Mouse (Mus musculus) stomach, postnatal 0 days (tissue): ENCODE results near the gene Zfp58. TPM values are rescaled to one million over a fixed set of nuclear protein-coding genes. Genes with fewer than 3 reads are reported as not detected.

Source experiments
- ATAC-seq: fragments of 200-750 bp; cut with Nextera tagmentation; 2 replicates; pipeline ENCODE4 v1.8.0; 2017; ENCODE audit not compliant: low FRiP score, low TSS enrichment
- DNase-seq: peaks from one replicate; pipeline ENCODE4 v3.0.0-alpha.2; 2016; ENCODE audit warnings: low spot score
- H3K27ac ChIP-seq: fragments of 300-500 bp; sonication (generic); replicated peaks from 2 replicates; pipeline ENCODE4 v1.5.1; 2014; ENCODE audit warnings: mild to moderate bottlenecking, control low read depth
- H3K27me3 ChIP-seq: fragments of 300-500 bp; sonication (generic); 2 replicates; pipeline ENCODE4 v1.6.1; 2014; ENCODE audit warnings: low read length; ENCODE audit not compliant: control insufficient read depth, insufficient read depth
- H3K36me3 ChIP-seq: fragments of 300-500 bp; sonication (generic); 2 replicates; pipeline ENCODE4 v1.6.1; 2014; ENCODE audit warnings: low read length, mixed read lengths; ENCODE audit not compliant: control insufficient read depth, insufficient read depth
- H3K4me1 ChIP-seq: fragments of 300-500 bp; sonication (generic); replicated peaks from 2 replicates; pipeline ENCODE4 v1.6.1; 2014; ENCODE audit warnings: antibody characterized with exemption; ENCODE audit not compliant: control insufficient read depth, insufficient read depth
- H3K4me2 ChIP-seq: fragments of 300-500 bp; sonication (generic); replicated peaks from 2 replicates; pipeline ENCODE4 v1.6.1; 2014; ENCODE audit warnings: low read depth, mild to moderate bottlenecking, control low read depth, moderate library complexity
- H3K4me3 ChIP-seq: fragments of 300-500 bp; sonication (generic); 2 replicates; pipeline ENCODE4 v1.5.1; 2014; ENCODE audit warnings: low read depth, low read length, control low read depth
- H3K9ac ChIP-seq: fragments of 300-500 bp; sonication (generic); 2 replicates; pipeline ENCODE4 v1.6.1; 2014; ENCODE audit warnings: mild to moderate bottlenecking, low read length, control low read depth, mixed read lengths
- H3K9me3 ChIP-seq: fragments of 300-500 bp; sonication (generic); 2 replicates; pipeline ENCODE4 v1.6.1; 2016; ENCODE audit warnings: low read length; ENCODE audit not compliant: control insufficient read depth
- CTCF ChIP-seq: IDR thresholded peaks from 2 replicates; pipeline ENCODE4 v1.5.1; 2016; ENCODE audit warnings: antibody characterized with exemption, low read depth, mild to moderate bottlenecking, moderate library complexity
- EP300 ChIP-seq: optimal IDR thresholded peaks from 2 replicates; pipeline ENCODE3; 2016; ENCODE audit warnings: antibody characterized with exemption
- WGBS: fragments of 180-500 bp; shearing (Covaris S2); extraction: QIAGEN DNeasy Blood & Tissue Kit; methylation state at CpG from one replicate; pipeline ENCODE4 v1.1.7; 2014; 5-methylcytosine and 5-hydroxymethylcytosine counted together
- polyA plus RNA-seq: library from polyadenylated mRNA; unstranded; fragments of >200 nt; fragmentation: Nextera tagmentation; extraction: Ambion mirVana; gene quantifications from 2 replicates; pipeline ENCODE4 v1.2.1, GENCODE M21; 2015

Zfp58 gene
- polyA plus RNA-seq, 1 experiment from 2014 or later = 5.6 TPM

GRCm38 (mm10) chr13:67452021-67452309, 48.4 kb downstream of the Zfp58 start:
- H3K27me3 ChIP-seq = no peaks in the 10 kb centered on the region
- peak overlapping the region; percentile 54 for H3K4me3 ChIP-seq
- H3K9ac ChIP-seq = peak overlapping the region; percentile 9; the same call in 1 of the 2 replicates
- DNase-seq = no peak
- no peaks in the 10 kb centered on the region for H3K9me3 ChIP-seq
- no peaks in the 10 kb centered on the region for H3K4me1 ChIP-seq
- peak overlapping the region; percentile 69 for H3K4me2 ChIP-seq
- TF ChIP-seq CTCF (no peak), EP300 (no peak)
- peak; percentile 14; the same call in 1 of the 2 replicates for ATAC-seq
- no peak overlapping the region for H3K27ac ChIP-seq
- WGBS = 4% methylated on average over 3 of the region's 3 CpGs
- no peaks in the 10 kb centered on the region for H3K36me3 ChIP-seq

- Histone ChIP-seq H3K9me3 (no peaks in the 10 kb centered on the region), H3K36me3 (peaks cover 3% of the 10 kb centered on the region; the same call in 1 of the 2 replicates), H3K27ac (peak within 1 kb of the TSS; percentile 67), H3K4me3 (peak within 1 kb of the TSS; percentile 54), H3K4me1 (no peaks in the 10 kb centered on the region), H3K9ac (peak within 1 kb of the TSS; percentile 59), H3K4me2 (peak within 1 kb of the TSS; percentile 69), H3K27me3 (no peaks in the 10 kb centered on the region)
- no peak for TF ChIP-seq CTCF
- no peak for TF ChIP-seq EP300
- peak; percentile 83 for DNase-seq
- WGBS = under 1% methylated on average over 20 of the region's 20 CpGs
- ATAC-seq = peak; percentile 98
Observed at GRCm38 (mm10) chr13:67451172-67452020, 49.0 kb downstream of the Zfp58 start, which contains the start of gene Zfp874a. Zfp874a (minus strand) TSS chr13:67451624.

Other genes with a start within 250 kb of the Zfp58 start
- gene Zfp458, start 222.1 kb downstream of the Zfp58 start, polyA plus RNA-seq = 0.64 and 0.68 TPM in 2 replicates
- 0.58 and 0.70 TPM in 2 replicates for gene Zfp457, start 194.1 kb downstream of the Zfp58 start, polyA plus RNA-seq
- 1.1 and 1.2 TPM in 2 replicates for gene Zfp595, start 168.0 kb downstream of the Zfp58 start, polyA plus RNA-seq
- not detected in 2 replicates for gene Gm28044, start 140.0 kb downstream of the Zfp58 start, polyA plus RNA-seq
- gene Zfp953, start 139.9 kb downstream of the Zfp58 start, polyA plus RNA-seq = 0.61 and 0.63 TPM in 2 replicates
- gene Gm28041, start 124.8 kb downstream of the Zfp58 start, polyA plus RNA-seq = 0.44 and 0.47 TPM in 2 replicates
- gene Zfp456, start 124.7 kb downstream of the Zfp58 start, polyA plus RNA-seq = 0.97 and 1.0 TPM in 2 replicates
- gene Zfp429, start 100.7 kb downstream of the Zfp58 start, polyA plus RNA-seq = 4.1 and 4.8 TPM in 2 replicates
- gene Zfp459, start 79.1 kb downstream of the Zfp58 start, polyA plus RNA-seq = 1.3 and 1.5 TPM in 2 replicates
- 4.6 and 4.7 TPM in 2 replicates for gene Zfp874a, start 48.9 kb downstream of the Zfp58 start, polyA plus RNA-seq
- 1.9 and 2.4 TPM in 2 replicates for gene Zfp874b, start 16.3 kb downstream of the Zfp58 start, polyA plus RNA-seq
- gene Gm26965, start 25.6 kb upstream of the Zfp58 start, polyA plus RNA-seq = not detected in 2 replicates
- 27.4 and 29.3 TPM in 2 replicates for gene Zfp87, start 25.6 kb upstream of the Zfp58 start, polyA plus RNA-seq
- gene Zfp748, start 53.3 kb upstream of the Zfp58 start, polyA plus RNA-seq = 3.8 and 4.1 TPM in 2 replicates
- gene Zfp729b, start 109.2 kb upstream of the Zfp58 start, polyA plus RNA-seq = 1.6 and 1.9 TPM in 2 replicates
- gene Gm49345, start 137.2 kb upstream of the Zfp58 start, polyA plus RNA-seq = 0.08 TPM in 1 of 2 replicates, not detected in the other
- gene Zfp729a, start 137.2 kb upstream of the Zfp58 start, polyA plus RNA-seq = 1.2 and 1.6 TPM in 2 replicates
- 3.8 and 4.0 TPM in 2 replicates for gene Zfp738, start 186.5 kb upstream of the Zfp58 start, polyA plus RNA-seq
- gene Zfp65, start 228.6 kb upstream of the Zfp58 start, polyA plus RNA-seq = 2.0 and 2.1 TPM in 2 replicates